Mouse (Mus musculus): ENCODE data around the gene Rubcn.

DNA sequence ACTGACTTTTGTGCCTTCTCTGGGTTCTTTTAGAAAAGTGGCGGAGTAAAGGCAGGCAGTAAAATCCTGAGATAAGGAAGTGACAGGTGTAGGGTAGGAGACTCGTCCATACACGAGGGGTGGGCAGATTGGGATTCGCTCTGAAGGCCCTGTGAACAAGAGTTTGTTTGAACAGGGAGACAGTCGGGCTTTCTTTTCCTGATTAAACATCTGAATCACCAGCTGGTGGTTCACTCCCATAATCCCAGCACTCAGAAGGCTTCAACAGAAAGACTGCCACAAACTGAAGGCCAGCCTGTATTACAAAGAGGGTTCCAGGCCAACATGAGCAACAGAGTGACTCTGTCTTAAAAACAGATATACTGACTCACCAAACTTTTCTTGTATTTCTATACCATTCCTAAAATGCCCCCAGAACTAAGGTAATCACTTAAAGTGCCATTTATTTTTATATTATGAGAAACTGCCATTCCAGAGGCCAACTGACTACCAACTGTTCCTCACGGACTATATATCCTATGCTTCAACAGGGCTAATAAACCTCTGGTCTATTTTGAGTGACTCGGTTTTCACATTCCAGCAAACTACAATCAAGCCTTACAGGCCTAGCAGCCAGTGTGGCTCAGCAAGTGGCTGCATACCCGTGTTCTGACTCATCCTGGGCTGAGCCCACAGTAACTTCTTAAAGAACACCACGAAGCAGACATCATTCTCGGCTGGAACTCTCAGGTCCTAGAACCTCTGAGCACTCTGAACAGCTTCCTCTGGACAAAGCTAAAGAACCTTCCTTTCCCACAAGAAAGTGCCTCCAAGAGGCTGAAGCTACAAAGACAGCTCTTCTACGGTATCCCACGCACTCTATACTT, 18.6 kb downstream of the Rubcn start:
- no peak for TF ChIP-seq CEBPB (IDR thresholded peaks at IDR 0.05; ENCODE audit: low read depth)
- peak; percentile 24 for TF ChIP-seq MAX (IDR thresholded peaks at IDR 0.05)
